ENCODE assay signal across 8 mouse cellular contexts in genomic region chr19:7483512-7483882, GRCm38 (mm10). TPM values are rescaled to one million over a fixed set of nuclear protein-coding genes. Genes with fewer than 3 reads are reported as not detected.
DNase-seq lines count a peak whose midpoint lies in the region; ATAC-seq and TF ChIP-seq lines count a peak whose summit lies in the region.

No protein-coding gene starts in this region.

- H3K9ac ChIP-seq in forebrain, embryonic 12.5 days, result peak overlapping the region; percentile 99; the same call in 1 of the 2 replicates
- peak overlapping the region; percentile 99 for H3K9ac ChIP-seq in midbrain, embryonic 14.5 days (replicated peaks; ENCODE audit: low read length)

- peak overlapping the region; percentile 94 for H3K4me3 ChIP-seq in forebrain, embryonic 12.5 days (replicated peaks)
- H3K4me3 ChIP-seq in left cerebral cortex, adult 2 months, result peak overlapping the region; percentile 96
- H3K4me3 ChIP-seq in midbrain, embryonic 14.5 days (replicated peaks; ENCODE audit: low read depth, low read length), result peak overlapping the region; percentile 93

- H3K27ac ChIP-seq in forebrain, embryonic 12.5 days, result peak overlapping the region; percentile 100
- H3K27ac ChIP-seq in left cerebral cortex, adult 2 months, result peak overlapping the region; percentile 97
- peak overlapping the region; percentile 100 for H3K27ac ChIP-seq in midbrain, embryonic 14.5 days (replicated peaks; ENCODE audit: low read depth, low read length)

- no peak for DNase-seq in cerebellum, adult 8-10 months
- DNase-seq in spleen, postnatal 14 days (ENCODE audit: low spot score in 2 of 2), result peak; percentile 9 to 27
- no peak for DNase-seq in spleen, adult 12 weeks (ENCODE audit: low spot score)
- DNase-seq in left cerebral cortex, adult 2 months (ENCODE audit: extremely low spot score in 1 of 2, low spot score in 2 of 2), result peak; percentile 34 to 54
- DNase-seq in midbrain, embryonic 14.5 days, result peak; percentile 84
- no peak for DNase-seq in cerebellum, postnatal 36 days

- H3K27me3 ChIP-seq in forebrain, embryonic 12.5 days, result no peaks in the 10 kb centered on the region
- H3K27me3 ChIP-seq in midbrain, embryonic 14.5 days (ENCODE audit: control insufficient read depth, insufficient read depth, low read length), result no peaks in the 10 kb centered on the region

- peak; percentile 54; the same call in 1 of the 2 replicates for ATAC-seq in cerebellum, adult (ENCODE audit: insufficient number of reproducible peaks, low FRiP score, low TSS enrichment)
- peak; percentile 57 for ATAC-seq in forebrain, embryonic 12.5 days (ENCODE audit: low FRiP score)
- ATAC-seq in midbrain, embryonic 14.5 days (ENCODE audit: low FRiP score, low TSS enrichment), result peak; percentile 80

- 1% methylated on average over 6 of the region's 6 CpGs for WGBS in forebrain, embryonic 12.5 days
- WGBS in midbrain, embryonic 14.5 days, result under 1% methylated on average over 6 of the region's 6 CpGs

- no peak; the same call in 1 of the 2 replicates for TF ChIP-seq CTCF in left cerebral cortex, adult 2 months (IDR thresholded peaks at IDR 0.05)

- intact Hi-C loops in left cerebral cortex, adult 2 months (cut with DNase I), result loop anchor here (1.0 kb wide), 1 partner anchor 11 kb away; the partner anchor contains the start of gene Atl3

- no peaks in the 10 kb centered on the region for H3K36me3 ChIP-seq in forebrain, embryonic 12.5 days (replicated peaks)
- no peaks in the 10 kb centered on the region for H3K36me3 ChIP-seq in midbrain, embryonic 14.5 days (ENCODE audit: control insufficient read depth, insufficient read depth, low read length)

- H3K4me2 ChIP-seq in forebrain, embryonic 12.5 days, result peak overlapping the region; percentile 64
- peak overlapping the region; percentile 68 for H3K4me2 ChIP-seq in midbrain, embryonic 14.5 days (ENCODE audit: low read length)

- no peaks in the 10 kb centered on the region for H3K9me3 ChIP-seq in forebrain, embryonic 12.5 days
- H3K9me3 ChIP-seq in midbrain, embryonic 14.5 days (ENCODE audit: control insufficient read depth, low read length), result no peaks in the 10 kb centered on the region

- peaks cover 30% of the 10 kb centered on the region for H3K4me1 ChIP-seq in forebrain, embryonic 12.5 days
- peaks cover 22% of the 10 kb centered on the region for H3K4me1 ChIP-seq in midbrain, embryonic 14.5 days (ENCODE audit: control insufficient read depth, insufficient read depth, low read length)

RNA-seq across cellular contexts. Expression of gene Rtn3, which starts 0.4 kb away (rescaled TPM):
- polyA plus RNA-seq in forebrain, embryonic 12.5 days (2016; fragmentation: Nextera tagmentation; extraction: Ambion mirVana), result 383 and 409 TPM in 2 replicates
- total RNA-seq in left cerebral cortex, adult 2 months (2021), result 100 to 1,000 TPM; 792 to 823 TPM
- polyA plus RNA-seq in midbrain, embryonic 14.5 days (2014; fragmentation: Nextera tagmentation; extraction: Ambion mirVana), result 586 and 610 TPM in 2 replicates

RNA-seq across cellular contexts. Expression of gene Atl3, which starts 10.3 kb away (rescaled TPM):
- 8.4 and 9.2 TPM in 2 replicates for polyA plus RNA-seq in forebrain, embryonic 12.5 days (2016; fragmentation: Nextera tagmentation; extraction: Ambion mirVana)
- total RNA-seq in left cerebral cortex, adult 2 months (2021), result 10 to 100 TPM; 21.8 to 23.6 TPM
- 5.9 and 6.8 TPM in 2 replicates for polyA plus RNA-seq in midbrain, embryonic 14.5 days (2014; fragmentation: Nextera tagmentation; extraction: Ambion mirVana)

Comparison
In these comparisons a context has a peak if more than half of its experiments do, and no peak if none do; other contexts are left out.
1. DNase-seq: peak in spleen, postnatal 14 days (2 of 2), left cerebral cortex, adult 2 months (2 of 2) and midbrain, embryonic 14.5 days (single experiment); none in cerebellum, adult 8-10 months (single experiment), spleen, adult 12 weeks (single experiment) and cerebellum, postnatal 36 days (0 of 2).
2. Peak in every context shown above with its lines, with median percentiles within 50 percentile points of each other: ATAC-seq, H3K27ac ChIP-seq and H3K4me3 ChIP-seq.